Mouse (Mus musculus): ENCODE measurements at regions not wholly inside any gene's neighbourhood (a gene's known extent, or its start where the extent isn't known, plus 50 kb on each side); places are given as distances from the start of the nearest gene placed in this dataset.

DNA sequence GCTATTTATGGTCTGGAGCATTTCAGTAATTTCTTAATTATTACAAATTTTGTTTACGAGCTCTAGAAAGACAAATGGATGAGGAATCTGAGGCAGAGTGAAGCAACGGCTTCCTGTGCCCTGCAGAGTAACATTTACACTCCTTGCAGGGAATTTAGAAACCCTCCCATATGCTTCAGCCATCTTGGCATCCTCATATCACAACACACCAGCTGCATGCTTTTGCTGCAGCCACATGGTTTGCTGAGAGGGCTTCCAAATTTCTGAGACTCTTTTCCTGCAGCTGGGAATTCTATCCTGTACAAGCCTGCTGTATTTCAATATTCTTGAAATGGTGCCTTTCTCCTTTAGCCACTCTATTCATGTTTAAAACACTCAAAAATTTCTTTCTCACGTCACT is 91.4 kb downstream of the Rgs2 start:
- TF ChIP-seq POLR2A (IDR thresholded peaks at IDR 0.05; ENCODE audit: borderline replicate concordance, extremely low read depth, insufficient read depth, insufficient read length, poor library complexity, severe bottlenecking) (no peak), CTCF (IDR thresholded peaks at IDR 0.05; ENCODE audit: borderline replicate concordance, extremely low read depth, insufficient read depth, insufficient read length) (no peak)
